Mouse (Mus musculus) MEL (cell line): Measurements from ENCODE around the gene Ldhc. TPM values are rescaled to one million over a fixed set of nuclear protein-coding genes. Genes with fewer than 3 reads are reported as not detected.

Experiments used
- DNase-seq: peaks from one replicate; pipeline ENCODE4 v3.0.0; 2011; ENCODE audit warnings: low read depth, low spot score
- H3K27ac ChIP-seq: 2 replicates; pipeline ENCODE4 v1.5.1; 2012; ENCODE audit warnings: low read depth, mild to moderate bottlenecking, control low read depth, low read length, moderate library complexity; ENCODE audit not compliant: control insufficient read depth
- H3K27me3 ChIP-seq, 2 experiments: fragments of 150-350 bp in 1 of 2; sonication (generic) in 1 of 2; 2 replicates each; pipeline ENCODE4 v1.6.1; 2012; ENCODE audit warnings: low read length in 2 of 2, mild to moderate bottlenecking in 2 of 2, improper control_type of control experiment in 1 of 2, moderate library complexity in 1 of 2; ENCODE audit not compliant: insufficient read depth in 2 of 2, control insufficient read depth in 1 of 2
- H3K36me3 ChIP-seq, 2 experiments: 2 replicates each; pipeline ENCODE4 v1.6.1; 2012 to 2014; ENCODE audit warnings: low read length in 2 of 2, improper control_type of control experiment in 1 of 2, inconsistent platforms in 1 of 2, mild to moderate bottlenecking in 1 of 2; ENCODE audit not compliant: insufficient read depth in 2 of 2, control insufficient read depth in 1 of 2
- H3K4me1 ChIP-seq, 2 experiments: fragments of 150-350 bp in 1 of 2; sonication (generic) in 1 of 2; 2 replicates each; pipeline ENCODE4 v1.6.1; 2012; ENCODE audit warnings: low read length in 2 of 2, improper control_type of control experiment in 1 of 2, mild to moderate bottlenecking in 1 of 2; ENCODE audit not compliant: insufficient read depth in 2 of 2, control insufficient read depth in 1 of 2
- H3K4me3 ChIP-seq, 2 experiments: fragments of 150-350 bp in 1 of 2; sonication (generic) in 1 of 2; 2 replicates each; pipeline ENCODE4 v1.5.1; 2012; ENCODE audit warnings: low read depth in 2 of 2, low read length in 2 of 2, mild to moderate bottlenecking in 2 of 2, moderate library complexity in 2 of 2, control low read depth in 1 of 2, improper control_type of control experiment in 1 of 2; ENCODE audit not compliant: control insufficient read depth in 1 of 2, insufficient read depth in 1 of 2
- H3K79me2 ChIP-seq: 2 replicates; pipeline ENCODE4 v1.6.1; 2012; ENCODE audit warnings: mild to moderate bottlenecking, low read length, moderate library complexity; ENCODE audit not compliant: control insufficient read depth, poor library complexity, insufficient read depth
- H3K9ac ChIP-seq: 2 replicates; pipeline ENCODE4 v1.6.1; 2012; ENCODE audit warnings: low read depth, mild to moderate bottlenecking, control low read depth, low read length, moderate library complexity; ENCODE audit not compliant: control insufficient read depth, poor library complexity, severe bottlenecking
- H3K9me3 ChIP-seq: fragments of 150-350 bp; sonication (generic); replicated peaks from 2 replicates; pipeline ENCODE4 v1.6.1; 2012; ENCODE audit warnings: mild to moderate bottlenecking, low read length, improper control_type of control experiment, moderate library complexity; ENCODE audit not compliant: insufficient read depth
- BHLHE40 ChIP-seq: IDR thresholded peaks from 2 replicates; pipeline ENCODE4 v1.6.1; 2012; ENCODE audit warnings: low read depth, mild to moderate bottlenecking, inconsistent platforms, low read length, improper control_type of control experiment, borderline replicate concordance
- CHD1 ChIP-seq: IDR thresholded peaks from 2 replicates; pipeline ENCODE4 v1.6.1; 2012; ENCODE audit warnings: low read depth, mild to moderate bottlenecking, inconsistent platforms, low read length, improper control_type of control experiment
- CHD2 ChIP-seq: IDR thresholded peaks from 2 replicates; pipeline ENCODE4 v1.6.1; 2011; ENCODE audit warnings: low read length, improper control_type of control experiment
- E2F4 ChIP-seq: IDR thresholded peaks from 2 replicates; pipeline ENCODE4 v1.6.1; 2011; ENCODE audit warnings: low read depth, low read length, improper control_type of control experiment, borderline replicate concordance
- ELF1 ChIP-seq: IDR thresholded peaks from 2 replicates; pipeline ENCODE4 v1.6.1; 2014; ENCODE audit warnings: low read depth, mild to moderate bottlenecking, inconsistent platforms, low read length, improper control_type of control experiment, moderate library complexity
- EP300 ChIP-seq, 2 experiments: IDR thresholded peaks; 2 replicates each; pipeline ENCODE4 v1.6.1; 2011; ENCODE audit warnings: improper control_type of control experiment in 2 of 2, low read length in 2 of 2, low read depth in 1 of 2, mild to moderate bottlenecking in 1 of 2
- ETS1 ChIP-seq: IDR thresholded peaks from 2 replicates; pipeline ENCODE4 v1.6.1; 2012; ENCODE audit warnings: low read depth, mild to moderate bottlenecking, inconsistent platforms, low read length, improper control_type of control experiment, moderate library complexity
- GABPA ChIP-seq: IDR thresholded peaks from 2 replicates; pipeline ENCODE4 v1.6.1; 2012; ENCODE audit warnings: low read depth, mild to moderate bottlenecking, inconsistent platforms, low read length, improper control_type of control experiment, moderate library complexity
- GATA1 ChIP-seq: IDR thresholded peaks from 2 replicates; pipeline ENCODE4 v1.6.1; 2011; ENCODE audit warnings: low read depth, low read length, improper control_type of control experiment
- JUND ChIP-seq: IDR thresholded peaks from 2 replicates; pipeline ENCODE4 v1.6.1; 2011; ENCODE audit warnings: low read depth, mild to moderate bottlenecking, improper control_type of control experiment, low read length
- MAX ChIP-seq: IDR thresholded peaks from 2 replicates; pipeline ENCODE4 v1.6.1; 2011; ENCODE audit warnings: low read length, improper control_type of control experiment
- MXI1 ChIP-seq: IDR thresholded peaks from 2 replicates; pipeline ENCODE4 v1.6.1; 2011; ENCODE audit warnings: mild to moderate bottlenecking, low read depth, low read length, improper control_type of control experiment
- MYB ChIP-seq: IDR thresholded peaks from 2 replicates; pipeline ENCODE4 v1.6.1; 2011; ENCODE audit warnings: mild to moderate bottlenecking, low read depth, low read length, improper control_type of control experiment
- MYC ChIP-seq: IDR thresholded peaks from 2 replicates; pipeline ENCODE4 v1.6.1; 2011; ENCODE audit warnings: low read depth, mild to moderate bottlenecking, low read length, improper control_type of control experiment, moderate library complexity
- NELFE ChIP-seq: IDR thresholded peaks from 2 replicates; pipeline ENCODE4 v1.6.1; 2011; ENCODE audit warnings: low read depth, low read length, improper control_type of control experiment
- POLR2A ChIP-seq, 2 experiments: IDR thresholded peaks; 2 replicates each; pipeline ENCODE4 v1.6.1; 2011 to 2012; ENCODE audit warnings: low read length in 2 of 2, mild to moderate bottlenecking in 2 of 2, control low read depth in 1 of 2, improper control_type of control experiment in 1 of 2, low read depth in 1 of 2, moderate library complexity in 1 of 2; ENCODE audit not compliant: control insufficient read depth in 1 of 2, insufficient read depth in 1 of 2, poor library complexity in 1 of 2
- POLR2AphosphoS2 ChIP-seq: IDR thresholded peaks from 2 replicates; pipeline ENCODE4 v1.6.1; 2011; ENCODE audit warnings: low read length, improper control_type of control experiment
- RAD21 ChIP-seq: IDR thresholded peaks from 2 replicates; pipeline ENCODE4 v1.6.1; 2011; ENCODE audit warnings: mild to moderate bottlenecking, low read depth, low read length, improper control_type of control experiment
- RCOR1 ChIP-seq: IDR thresholded peaks from 2 replicates; pipeline ENCODE4 v1.6.1; 2012; ENCODE audit warnings: low read depth, mild to moderate bottlenecking, inconsistent platforms, low read length, improper control_type of control experiment
- SIN3A ChIP-seq: IDR thresholded peaks from 2 replicates; pipeline ENCODE4 v1.6.1; 2012; ENCODE audit warnings: low read length, improper control_type of control experiment, inconsistent platforms
- TAL1 ChIP-seq: IDR thresholded peaks from 2 replicates; pipeline ENCODE4 v1.6.1; 2012; ENCODE audit warnings: mild to moderate bottlenecking, inconsistent platforms, low read length, moderate library complexity, mixed read lengths
- TBP ChIP-seq: IDR thresholded peaks from 2 replicates; pipeline ENCODE4 v1.8.0; 2011; ENCODE audit warnings: low read depth, low read length, improper control_type of control experiment
- TCF12 ChIP-seq: IDR thresholded peaks from 2 replicates; pipeline ENCODE4 v1.6.1; 2014; ENCODE audit warnings: low read depth, mild to moderate bottlenecking, inconsistent platforms, low read length, improper control_type of control experiment, moderate library complexity
- UBTF ChIP-seq: IDR thresholded peaks from 2 replicates; pipeline ENCODE4 v1.6.1; 2012; ENCODE audit warnings: low read depth, mild to moderate bottlenecking, inconsistent platforms, low read length, improper control_type of control experiment, moderate library complexity, borderline replicate concordance; ENCODE audit not compliant: insufficient read depth
- USF1 ChIP-seq: IDR thresholded peaks from 2 replicates; pipeline ENCODE4 v1.6.1; 2014; ENCODE audit warnings: low read depth, mild to moderate bottlenecking, inconsistent platforms, low read length, improper control_type of control experiment, moderate library complexity
- USF2 ChIP-seq, 2 experiments: IDR thresholded peaks; 2 replicates each; pipeline ENCODE4 v1.6.1; 2011 to 2012; ENCODE audit warnings: improper control_type of control experiment in 2 of 2, low read length in 2 of 2, borderline replicate concordance in 1 of 2, inconsistent platforms in 1 of 2, low read depth in 1 of 2, mild to moderate bottlenecking in 1 of 2; ENCODE audit not compliant: insufficient read depth in 1 of 2
- ZKSCAN1 ChIP-seq: IDR thresholded peaks from 2 replicates; pipeline ENCODE4 v1.6.1; 2012; ENCODE audit warnings: low read depth, mild to moderate bottlenecking, inconsistent platforms, low read length, improper control_type of control experiment, moderate library complexity
- ZNF384 ChIP-seq: IDR thresholded peaks from 2 replicates; pipeline ENCODE4 v1.6.1; 2012; ENCODE audit warnings: low read depth, mild to moderate bottlenecking, inconsistent platforms, low read length, improper control_type of control experiment
- polyA plus RNA-seq, 2 experiments: library from polyadenylated mRNA; stranded (reverse) in 1 of 2; unstranded in 1 of 2; fragments of >175 nt in 1 of 2; fragments of >200 nt in 1 of 2; gene quantifications; 2 replicates each; pipeline versions ENCODE4 v1.2.1 to v1.2.4; 2012; ENCODE audit warnings: low replicate concordance in 2 of 2, low read depth in 1 of 2; ENCODE audit not compliant: insufficient read length in 2 of 2, insufficient read depth in 1 of 2, missing spikeins in 1 of 2
- total RNA-seq: library from RNA; depleted of rRNA; stranded (reverse); fragments of 300-350 nt; gene quantifications from 2 replicates; pipeline ENCODE4 v1.2.3, GENCODE M21; 2012

Gene Ldhc
- total and polyA plus RNA-seq, 3 experiments: not detected

GRCm38 (mm10) chr7:46829911-46830310 is 31.1 kb upstream of the Ldhc start:
- Histone ChIP-seq H3K9me3 (no peaks in the 10 kb centered on the region), H3K27ac (no peak overlapping the region; the same call in 1 of the 2 replicates), H3K79me2 (no peaks in the 10 kb centered on the region), H3K4me1 (peaks cover 21 to 38% of the 10 kb centered on the region in 2 experiments), H3K9ac (no peak overlapping the region), H3K4me3 (no peak overlapping the region)
- TF ChIP-seq BHLHE40: no peak
- no peak for TF ChIP-seq GABPA
- TF ChIP-seq ZKSCAN1: no peak
- no peak for TF ChIP-seq JUND
- no peak for TF ChIP-seq TCF12
- no peak for TF ChIP-seq USF1
- TF ChIP-seq NELFE: no peak
- TF ChIP-seq USF2 (IDR thresholded peaks at IDR 0.05; ENCODE audit: borderline replicate concordance in 1 of 2, insufficient read depth in 1 of 2, low read depth in 1 of 2, low read length in 2 of 2): no peak
- no peak for TF ChIP-seq MYB
- no peak for TF ChIP-seq POLR2A (IDR thresholded peaks at IDR 0.05; ENCODE audit: control insufficient read depth in 1 of 2, insufficient read depth in 1 of 2, low read depth in 1 of 2, low read length in 2 of 2, poor library complexity in 1 of 2)
- no peak for TF ChIP-seq MAX
- no peak for TF ChIP-seq UBTF
- TF ChIP-seq, all 39 proteins: peak for 0
- DNase-seq: no peak
- peaks cover 0 to 20% of the 10 kb centered on the region in 2 experiments; a peak in 2 of 4 replicates for H3K36me3 ChIP-seq
- no peaks in the 10 kb centered on the region for H3K27me3 ChIP-seq

DNA sequence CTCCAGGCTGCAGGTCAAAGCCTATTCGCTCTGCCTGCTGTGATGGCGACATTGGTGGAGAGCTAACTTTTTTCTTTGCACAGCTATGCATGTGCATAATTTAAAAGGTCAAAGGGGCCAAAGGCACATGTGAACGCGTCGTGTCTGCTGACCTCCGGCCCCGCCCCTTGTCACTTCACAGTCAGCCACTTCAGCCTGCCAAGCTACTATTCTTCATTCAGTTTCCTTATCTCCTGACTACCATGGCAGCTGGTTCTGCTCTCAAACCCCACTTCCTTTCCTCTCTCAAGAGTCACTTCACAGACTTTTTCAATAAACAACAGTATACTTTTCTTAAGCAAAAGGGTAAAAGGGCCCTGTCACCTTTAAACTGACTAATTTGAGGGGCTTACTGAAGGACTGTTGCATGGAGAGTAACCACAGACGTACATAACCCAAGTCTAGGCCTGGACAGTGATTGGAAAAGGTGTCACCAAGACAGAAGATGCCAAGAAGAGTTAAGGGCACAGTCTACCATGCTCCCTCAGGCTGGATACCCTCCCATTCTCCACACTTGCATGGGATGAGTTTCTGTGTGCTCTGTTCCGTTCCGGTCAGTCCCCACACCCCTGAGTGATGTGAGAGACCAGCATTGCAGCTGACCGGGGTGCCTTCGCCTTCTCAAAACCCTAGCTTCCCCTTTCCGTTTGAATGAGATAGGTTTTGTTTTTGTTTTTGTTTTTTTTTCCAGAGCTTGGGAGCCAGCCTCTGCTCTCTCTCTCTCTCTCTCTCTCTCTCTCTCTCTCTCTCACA is 30.0 kb upstream of the Ldhc start:
- peaks cover 21 to 38% of the 10 kb centered on the region in 2 experiments for H3K4me1 ChIP-seq

More for the DNA sequence above, 30.0 kb upstream of the Ldhc start:
- Histone ChIP-seq H3K9ac (peak overlapping the region; percentile 43), H3K36me3 (peaks cover 0 to 20% of the 10 kb centered on the region in 2 experiments; a peak in 2 of 4 replicates), H3K27ac (peak overlapping the region; percentile 84), H3K79me2 (no peaks in the 10 kb centered on the region), H3K27me3 (no peaks in the 10 kb centered on the region), H3K4me3 (peak overlapping the region; percentile 36 to 43), H3K9me3 (no peaks in the 10 kb centered on the region)
- DNase-seq: peak; percentile 86
- no peak for TF ChIP-seq NELFE
- TF ChIP-seq JUND: no peak
- TF ChIP-seq CHD1: no peak
- TF ChIP-seq ZNF384: peak; percentile 37
- peak; percentile 86 for TF ChIP-seq TAL1
- TF ChIP-seq RAD21: no peak
- peak; percentile 50 for TF ChIP-seq RCOR1
- peak; percentile 83 for TF ChIP-seq GATA1
- no peak for TF ChIP-seq ZKSCAN1
- TF ChIP-seq MYC: peak; percentile 65; the same call in 1 of the 2 replicates
- TF ChIP-seq POLR2A (IDR thresholded peaks at IDR 0.05; ENCODE audit: control insufficient read depth in 1 of 2, insufficient read depth in 1 of 2, low read depth in 1 of 2, low read length in 2 of 2, poor library complexity in 1 of 2): no peak
- TF ChIP-seq USF1: peak; percentile 62
- TF ChIP-seq ELF1: peak; percentile 47; the same call in 1 of the 2 replicates
- TF ChIP-seq BHLHE40: peak; percentile 65; the same call in 1 of the 2 replicates
- TF ChIP-seq TCF12: peak; percentile 77
- peak; percentile 93 for TF ChIP-seq ETS1
- TF ChIP-seq POLR2AphosphoS2: no peak
- TF ChIP-seq SIN3A: peak; percentile 91
- no peak for TF ChIP-seq E2F4
- peak; percentile 79 to 80 for TF ChIP-seq EP300 (IDR thresholded peaks at IDR 0.05; ENCODE audit: low read depth in 1 of 2, low read length in 2 of 2)
- TF ChIP-seq TBP: 0 out of 2 replicates have a peak, but pooled peaks have one; percentile 19
- TF ChIP-seq CHD2: no peak
- TF ChIP-seq MXI1: peak; percentile 87
- TF ChIP-seq MAX: peak; percentile 87
